Mouse (Mus musculus) ES-E14 (cell line): ENCODE data around the gene Rs1. TPM values are rescaled to one million over a fixed set of nuclear protein-coding genes. Genes with fewer than 3 reads are reported as not detected.

Experiments used
- DNase-seq: peaks from one replicate; pipeline ENCODE4 v3.0.0-alpha.2; 2013; ENCODE audit warnings: low read depth, low spot score
- H3K27ac ChIP-seq: 2 replicates; pipeline ENCODE4 v1.5.1; 2012; ENCODE audit warnings: low read depth, mild to moderate bottlenecking, low read length, moderate library complexity, mixed read lengths; ENCODE audit not compliant: poor library complexity, insufficient read depth, severe bottlenecking
- H3K36me3 ChIP-seq: 2 replicates; pipeline ENCODE4 v1.6.1; 2012; ENCODE audit warnings: mild to moderate bottlenecking, low read length, moderate library complexity, mixed read lengths; ENCODE audit not compliant: control insufficient read depth, poor library complexity, insufficient read depth, severe bottlenecking
- H3K4me1 ChIP-seq, 2 experiments: fragments of 150-350 bp in 1 of 2; sonication (generic) in 1 of 2; 2 replicates each; pipeline ENCODE4 v1.6.1; 2012; ENCODE audit warnings: low read length in 2 of 2, mild to moderate bottlenecking in 1 of 2, mixed read lengths in 1 of 2; ENCODE audit not compliant: control insufficient read depth in 2 of 2, insufficient read depth in 2 of 2, poor library complexity in 1 of 2
- H3K4me3 ChIP-seq, 2 experiments: fragments of 150-350 bp in 1 of 2; sonication (generic) in 1 of 2; 2 replicates each; pipeline ENCODE4 v1.5.1; 2012; ENCODE audit warnings: low read length in 2 of 2, low read depth in 1 of 2, mild to moderate bottlenecking in 1 of 2, mixed read lengths in 1 of 2; ENCODE audit not compliant: insufficient read depth in 1 of 2, poor library complexity in 1 of 2, severe bottlenecking in 1 of 2
- H3K9ac ChIP-seq: 2 replicates; pipeline ENCODE4 v1.6.1; 2012; ENCODE audit warnings: low read depth, mild to moderate bottlenecking, low read length, mixed read lengths; ENCODE audit not compliant: poor library complexity, insufficient read depth, severe bottlenecking
- H3K9me3 ChIP-seq: fragments of 150-350 bp; sonication (generic); 2 replicates; pipeline ENCODE4 v1.6.1; 2012; ENCODE audit warnings: low read depth, mild to moderate bottlenecking, low read length; ENCODE audit not compliant: control insufficient read depth, insufficient read depth
- CHD2 ChIP-seq: IDR thresholded peaks from 2 replicates; pipeline ENCODE4 v1.6.1; 2014; ENCODE audit warnings: mild to moderate bottlenecking, low read depth, low read length, inconsistent platforms
- HCFC1 ChIP-seq: IDR thresholded peaks from 2 replicates; pipeline ENCODE4 v1.6.1; 2012; ENCODE audit warnings: low read length, inconsistent platforms, borderline replicate concordance; ENCODE audit not compliant: insufficient read depth
- MAFK ChIP-seq: IDR thresholded peaks from 2 replicates; pipeline ENCODE4 v1.6.1; 2014; ENCODE audit warnings: mild to moderate bottlenecking, low read depth, low read length, inconsistent platforms; ENCODE audit not compliant: insufficient read depth
- ZC3H11A ChIP-seq: IDR thresholded peaks from 2 replicates; pipeline ENCODE4 v1.6.1; 2012; ENCODE audit warnings: low read depth, mild to moderate bottlenecking, inconsistent platforms, low read length, borderline replicate concordance
- ZNF384 ChIP-seq: IDR thresholded peaks from 2 replicates; pipeline ENCODE4 v1.6.1; 2012; ENCODE audit warnings: low read depth, low read length, inconsistent platforms
- in situ Hi-C, 2 experiments: fragments of 600-800 bp; cut with MboI; formaldehyde crosslinking; loops; one replicate each; pipeline ENCODE4 v1.15.1; 2025; ENCODE audit warnings: low sequenced_read_pairs in 2 of 2, inconsistent platforms in 1 of 2; ENCODE audit not compliant: unreplicated experiment in 2 of 2
- total RNA-seq: library from RNA; depleted of rRNA; stranded (reverse); fragments of 300-350 nt; gene quantifications from 2 replicates; pipeline ENCODE4 v1.2.3, GENCODE M21; 2012; rRNA removed

The Rs1 gene
- total RNA-seq = 0.05 and 0.09 TPM in 2 replicates

- Histone ChIP-seq H3K27ac (no peak within 1 kb of the TSS), H3K9me3 (no peaks in the 10 kb centered on the region), H3K36me3 (no peaks in the 10 kb centered on the region), H3K9ac (no peak within 1 kb of the TSS), H3K4me1 (no peaks in the 10 kb centered on the region), H3K4me3 (no peak within 1 kb of the TSS)
- in situ Hi-C loops = no loop called here
- TF ChIP-seq MAFK = no peak
- TF ChIP-seq ZC3H11A = no peak
- TF ChIP-seq CHD2 = no peak
- TF ChIP-seq ZNF384 = no peak
- TF ChIP-seq HCFC1 = no peak
- no peak for DNase-seq
Observed at GRCm38 (mm10) chrX:160767713-160768112, at the start of gene Rs1. Gene Rs1, plus strand, starts transcription at chrX:160768013.

- Histone ChIP-seq H3K9me3 (no peaks in the 10 kb centered on the region), H3K4me1 (no peaks in the 10 kb centered on the region), H3K27ac (no peak within 1 kb of the TSS), H3K9ac (no peak within 1 kb of the TSS), H3K4me3 (no peak within 1 kb of the TSS), H3K36me3 (no peaks in the 10 kb centered on the region)
- TF ChIP-seq MAFK (no peak), ZC3H11A (no peak), CHD2 (no peak), HCFC1 (no peak), ZNF384 (no peak)
- DNase-seq = no peak
- in situ Hi-C loops = no loop called here
Observed at GRCm38 (mm10) chrX:160735650-160736049, 32.2 kb upstream of the Rs1 start, which contains the start of gene Ppef1. Gene Ppef1, minus strand, starts transcription at chrX:160735765.

GRCm38 (mm10) chrX:160745399-160745798, 22.4 kb upstream of the Rs1 start:
- Histone ChIP-seq H3K4me3 (no peak overlapping the region), H3K9ac (no peak overlapping the region), H3K4me1 (no peaks in the 10 kb centered on the region), H3K9me3 (no peaks in the 10 kb centered on the region), H3K36me3 (no peaks in the 10 kb centered on the region), H3K27ac (no peak overlapping the region)
- in situ Hi-C loops = no loop called here
- no peak for DNase-seq
- TF ChIP-seq ZC3H11A = no peak
- no peak for TF ChIP-seq HCFC1
- no peak for TF ChIP-seq ZNF384
- TF ChIP-seq CHD2 = no peak
- no peak for TF ChIP-seq MAFK

- no peak overlapping the region for H3K27ac ChIP-seq
- no peak overlapping the region for H3K4me3 ChIP-seq
- no peak for DNase-seq
- in situ Hi-C loops = no loop called here
- no peaks in the 10 kb centered on the region for H3K4me1 ChIP-seq
- H3K36me3 ChIP-seq = no peaks in the 10 kb centered on the region
- TF ChIP-seq MAFK (no peak), HCFC1 (no peak), CHD2 (no peak), ZC3H11A (no peak), ZNF384 (no peak)
- no peaks in the 10 kb centered on the region for H3K9me3 ChIP-seq
- no peak overlapping the region for H3K9ac ChIP-seq
Observed at GRCm38 (mm10) chrX:160748653-160749052, 19.2 kb upstream of the Rs1 start.

- Histone ChIP-seq H3K4me3 (no peak overlapping the region), H3K36me3 (no peaks in the 10 kb centered on the region), H3K27ac (no peak overlapping the region), H3K4me1 (no peaks in the 10 kb centered on the region), H3K9me3 (no peaks in the 10 kb centered on the region), H3K9ac (no peak overlapping the region)
- in situ Hi-C loops = no loop called here
- DNase-seq = no peak
- TF ChIP-seq CHD2 = no peak
- no peak for TF ChIP-seq MAFK
- no peak for TF ChIP-seq HCFC1
- TF ChIP-seq ZC3H11A = no peak
- no peak for TF ChIP-seq ZNF384
Observed at GRCm38 (mm10) chrX:160750808-160751207, 17.0 kb upstream of the Rs1 start.
